17 mouse cellular contexts compared by ENCODE assay signal in genomic region chr15:86631376-86631775, GRCm38 (mm10).
"Had no signal": no experiment of that assay in that cellular context is flagged by ENCODE, and none has a peak within 500 bp of the region (broad histone marks: within the 10 kb centered on the region; RNA-seq: fewer than 3 reads in every experiment).

No protein-coding gene starts in this region.

- H3K9me3 ChIP-seq: limb, embryonic 12.5 days; liver, embryonic 13.5 days; lung, embryonic 15.5 days; megakaryocyte, embryonic 14.5 days; midbrain, embryonic 15.5 days; neural tube, embryonic 12.5 days; stomach, embryonic 15.5 days had no signal

- ATAC-seq: inflammation-experienced regulatory T-cells, adult 6 months; intestine, postnatal 0 days; liver, postnatal 0 days; midbrain, embryonic 15.5 days had no signal

- H3K27me3 ChIP-seq: liver, embryonic 13.5 days; lung, embryonic 15.5 days; megakaryocyte, embryonic 14.5 days; midbrain, embryonic 15.5 days; neural tube, embryonic 12.5 days; stomach, embryonic 15.5 days had no signal

- H3K4me1 ChIP-seq: liver, embryonic 13.5 days; lung, embryonic 15.5 days; megakaryocyte, embryonic 14.5 days; midbrain, embryonic 15.5 days; neural tube, embryonic 12.5 days; stomach, embryonic 15.5 days had no signal

- H3K4me2 ChIP-seq: limb, embryonic 12.5 days; liver, embryonic 13.5 days; lung, embryonic 15.5 days; midbrain, embryonic 11.5 days; midbrain, embryonic 15.5 days; neural tube, embryonic 12.5 days; stomach, embryonic 15.5 days had no signal

- H3K36me3 ChIP-seq: limb, embryonic 12.5 days; liver, embryonic 13.5 days; lung, embryonic 15.5 days; midbrain, embryonic 15.5 days; neural tube, embryonic 12.5 days; stomach, embryonic 15.5 days had no signal

- H3K9ac ChIP-seq: limb, embryonic 12.5 days; liver, embryonic 13.5 days; liver, postnatal 0 days; lung, embryonic 15.5 days; midbrain, embryonic 15.5 days; neural tube, embryonic 12.5 days; stomach, embryonic 15.5 days had no signal

- H3K27ac ChIP-seq: limb, embryonic 12.5 days; liver, embryonic 13.5 days; lung, embryonic 15.5 days; macrophage; midbrain, embryonic 15.5 days; neural tube, embryonic 12.5 days; stomach, embryonic 15.5 days had no signal

- DNase-seq: liver; liver, embryonic 13.5 days; liver, postnatal 0 days; lung, postnatal 14 days; retina, postnatal 1 day; right cerebral cortex, postnatal 4 days; thymus, postnatal 36 days had no signal

- H3K4me3 ChIP-seq: limb, embryonic 12.5 days; liver, embryonic 13.5 days; lung, embryonic 15.5 days; megakaryocyte, embryonic 14.5 days; midbrain, embryonic 15.5 days; neural tube, embryonic 12.5 days; stomach, embryonic 15.5 days had no signal
